Mouse (Mus musculus) forebrain, embryonic 14.5 days (tissue): ENCODE results near the gene Gm10912. TPM values are rescaled to one million over a fixed set of nuclear protein-coding genes. Genes with fewer than 3 reads are reported as not detected.
"Not testable (repeated sequence)": the region's sequence is repeated elsewhere in the genome, so short reads cannot be mapped to it uniquely, and the experiment has no call there.

Experiments used
- ATAC-seq: fragments of 200-750 bp; cut with Nextera tagmentation; 2 replicates; pipeline ENCODE4 v1.8.0; 2017; ENCODE audit warnings: mild to moderate bottlenecking, moderate library complexity
- DNase-seq: peaks from one replicate; pipeline ENCODE4 v3.0.0-alpha.2; 2015; ENCODE audit warnings: low spot score
- H3K27ac ChIP-seq: fragments of 300-500 bp; sonication (generic); 2 replicates; pipeline ENCODE4 v1.5.1; 2014; ENCODE audit warnings: low read depth, mild to moderate bottlenecking, control low read depth, low read length, moderate library complexity
- H3K27me3 ChIP-seq: fragments of 300-500 bp; sonication (generic); replicated peaks from 2 replicates; pipeline ENCODE4 v1.6.1; 2014; ENCODE audit warnings: low read length, control low read depth, mixed read lengths; ENCODE audit not compliant: control insufficient read depth, insufficient read depth
- H3K36me3 ChIP-seq: fragments of 300-500 bp; sonication (generic); 2 replicates; pipeline ENCODE4 v1.6.1; 2014; ENCODE audit warnings: low read length, control low read depth; ENCODE audit not compliant: control insufficient read depth, insufficient read depth
- H3K4me1 ChIP-seq: fragments of 300-500 bp; sonication (generic); 2 replicates; pipeline ENCODE4 v1.6.1; 2014; ENCODE audit warnings: antibody characterized with exemption, low read length, control low read depth; ENCODE audit not compliant: control insufficient read depth, insufficient read depth
- H3K4me2 ChIP-seq: fragments of 300-500 bp; sonication (generic); 2 replicates; pipeline ENCODE4 v1.6.1; 2014; ENCODE audit warnings: mild to moderate bottlenecking, control low read depth, low read length
- H3K4me3 ChIP-seq: fragments of 300-500 bp; sonication (generic); 2 replicates; pipeline ENCODE4 v1.5.1; 2014; ENCODE audit warnings: low read depth, low read length, control low read depth
- H3K9ac ChIP-seq: fragments of 300-500 bp; sonication (generic); 2 replicates; pipeline ENCODE4 v1.6.1; 2014; ENCODE audit warnings: mild to moderate bottlenecking, low read length, control low read depth, moderate library complexity
- H3K9me3 ChIP-seq: fragments of 300-500 bp; sonication (generic); replicated peaks from 2 replicates; pipeline ENCODE4 v1.6.1; 2016; ENCODE audit warnings: low read length, control low read depth, mixed read lengths; ENCODE audit not compliant: control insufficient read depth
- WGBS: fragments of 180-500 bp; shearing (Covaris S2); extraction: QIAGEN DNeasy Blood & Tissue Kit; methylation state at CpG from one replicate; pipeline ENCODE4 v1.1.7; 2014; 5-methylcytosine and 5-hydroxymethylcytosine counted together
- polyA plus RNA-seq: library from polyadenylated mRNA; unstranded; fragments of >200 nt; fragmentation: Nextera tagmentation; extraction: Ambion mirVana; gene quantifications from 2 replicates; pipeline ENCODE4 v1.2.1, GENCODE M21; 2014

Gm10912 gene
- polyA plus RNA-seq, 1 experiment from 2014 or later, result not detected

DNA sequence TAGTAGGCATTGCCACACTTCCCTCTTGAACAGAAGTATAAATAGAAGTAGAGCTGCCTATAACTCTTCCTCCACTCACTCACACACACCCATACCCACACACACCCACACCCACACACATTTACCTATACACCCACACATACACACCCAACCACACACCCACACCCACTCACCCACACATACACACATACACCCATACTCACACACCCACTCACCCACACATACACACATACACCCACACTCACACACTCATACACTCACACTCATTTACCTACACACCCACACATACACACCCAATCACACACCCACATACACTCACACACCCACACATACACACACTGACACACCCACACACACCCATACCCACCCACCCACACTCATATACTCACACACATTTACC is 16.8 kb downstream of the Gm10912 start:
- ATAC-seq, result no peak
- H3K27me3 ChIP-seq, result no peaks in the 10 kb centered on the region
- no peak overlapping the region for H3K27ac ChIP-seq
- H3K4me2 ChIP-seq, result no peak overlapping the region
- H3K36me3 ChIP-seq, result no peaks in the 10 kb centered on the region
- H3K4me1 ChIP-seq, result no peaks in the 10 kb centered on the region
- H3K9me3 ChIP-seq, result no peaks in the 10 kb centered on the region
- H3K9ac ChIP-seq, result no peak overlapping the region
- H3K4me3 ChIP-seq, result no peak overlapping the region
- DNase-seq, result no peak

DNA sequence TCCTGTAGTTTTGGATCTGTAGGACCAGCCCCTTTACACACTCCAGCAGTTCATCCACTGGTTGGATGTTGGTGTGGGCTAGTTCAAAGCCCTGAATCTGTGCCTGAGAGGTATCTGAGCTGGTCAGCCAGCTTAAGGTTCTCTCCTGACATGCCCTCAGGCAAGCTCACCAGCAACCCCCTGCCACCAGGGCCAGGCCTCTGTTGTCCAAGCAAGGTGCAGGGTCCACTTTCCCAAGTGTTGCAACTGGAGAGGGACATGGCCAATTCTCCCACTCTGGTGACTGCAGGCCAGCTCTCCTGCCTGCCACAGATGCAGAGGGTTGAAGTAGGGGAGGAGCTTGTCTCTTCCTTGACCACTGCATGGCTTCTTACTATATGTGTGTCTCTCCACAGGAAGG is 18.4 kb downstream of the Gm10912 start:
- not testable (repeated sequence) for DNase-seq, ATAC-seq, H3K4me1 ChIP-seq

DNA sequence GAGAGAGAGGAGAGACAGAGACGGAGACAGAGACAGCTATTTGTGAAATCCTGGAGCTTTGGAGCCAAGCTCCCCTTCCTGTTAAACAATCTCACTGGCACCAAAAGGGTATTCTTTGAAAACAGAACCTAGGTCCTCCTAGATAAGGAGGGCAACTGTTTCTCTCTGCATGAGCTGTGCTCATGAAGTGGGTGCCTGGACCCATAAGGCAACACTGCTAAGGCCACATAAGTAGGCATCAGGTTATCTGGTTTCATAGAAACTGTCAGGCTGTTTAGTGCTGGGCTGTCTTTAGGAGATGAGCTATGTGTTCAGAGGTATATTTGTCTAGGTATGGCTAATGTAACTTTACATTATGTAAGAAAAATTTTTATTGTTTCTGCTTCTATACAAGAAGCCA is 21.9 kb downstream of the Gm10912 start:
- not testable (repeated sequence) for H3K4me2 ChIP-seq, H3K4me1 ChIP-seq, H3K4me3 ChIP-seq, ATAC-seq, H3K27me3 ChIP-seq, DNase-seq, H3K9ac ChIP-seq, H3K9me3 ChIP-seq, H3K27ac ChIP-seq, H3K36me3 ChIP-seq
- whole genome bisulfite sequencing, result 78% methylated on average over 1 of the region's 1 CpGs

More for the DNA sequence above, 18.4 kb downstream of the Gm10912 start:
- H3K9ac ChIP-seq, H3K4me3 ChIP-seq, H3K36me3 ChIP-seq, H3K4me2 ChIP-seq, H3K27ac ChIP-seq, H3K9me3 ChIP-seq, H3K27me3 ChIP-seq: not testable (repeated sequence)

DNA sequence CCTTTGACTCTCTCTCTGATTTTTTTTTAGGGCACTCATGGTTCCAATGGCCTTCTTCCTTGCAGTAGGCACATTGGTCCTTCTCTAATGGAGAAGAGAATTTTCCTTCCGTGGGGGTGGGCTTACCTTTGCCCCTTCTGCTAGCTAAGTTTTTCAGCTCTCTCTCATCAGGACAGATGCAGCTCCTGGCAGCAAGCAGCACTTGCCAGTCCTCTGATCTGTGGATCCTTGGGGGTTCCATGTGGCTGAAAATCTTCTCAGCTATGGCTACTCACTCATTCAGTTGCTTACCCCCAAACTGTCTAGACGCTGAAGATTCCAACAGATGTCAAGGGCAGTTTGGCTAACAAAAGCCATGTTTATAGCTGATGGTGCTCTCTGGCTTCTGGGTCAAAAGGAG is 27.7 kb downstream of the Gm10912 start:
- no peak for DNase-seq
- Histone ChIP-seq H3K27me3 (no peaks in the 10 kb centered on the region), H3K27ac (no peak overlapping the region), H3K36me3 (no peaks in the 10 kb centered on the region), H3K9me3 (no peaks in the 10 kb centered on the region), H3K9ac (no peak overlapping the region), H3K4me1 (0 out of 2 replicates have a peak, but pooled peaks cover 4% of the 10 kb centered on the region), H3K4me3 (no peak overlapping the region), H3K4me2 (no peak overlapping the region)
- WGBS, result 82% methylated on average over 2 of the region's 2 CpGs
- ATAC-seq, result no peak

DNA sequence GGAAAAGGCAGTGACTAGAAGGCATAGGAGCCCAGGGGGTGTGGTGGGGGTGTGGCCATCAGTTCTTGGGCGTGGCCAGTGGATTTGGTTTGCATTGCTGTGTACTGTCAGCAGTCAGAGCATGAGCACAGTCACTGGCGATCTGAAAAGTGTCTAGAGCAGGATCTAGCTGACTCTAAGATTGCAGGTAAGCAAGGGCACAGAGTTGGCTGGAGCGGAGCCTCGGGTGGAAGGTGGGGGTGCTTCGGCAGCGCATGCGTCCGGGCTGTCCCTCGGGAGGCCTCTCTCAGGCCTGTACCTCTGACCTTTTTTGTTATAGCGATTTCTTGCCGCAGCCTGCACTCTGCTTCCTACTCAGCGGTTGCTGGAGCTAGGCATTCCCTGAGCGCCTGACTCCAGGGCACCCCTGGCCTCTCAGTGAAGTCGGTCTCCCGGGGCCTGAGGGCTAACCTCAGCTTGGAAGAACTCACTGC is 30.2 kb downstream of the Gm10912 start, which contains the start of gene Cd59a:
Cd59a (plus strand) TSS at position 61 of the 473 bp plus-strand sequence.
- no peaks in the 10 kb centered on the region for H3K9me3 ChIP-seq
- peak within 1 kb of the TSS; percentile 54 for H3K9ac ChIP-seq
- 9% methylated on average over 15 of the region's 15 CpGs for WGBS
- peak within 1 kb of the TSS; percentile 30 for H3K4me3 ChIP-seq
- H3K27me3 ChIP-seq, result no peaks in the 10 kb centered on the region
- H3K4me2 ChIP-seq, result peak within 1 kb of the TSS; percentile 57
- ATAC-seq, result peak; percentile 79
- 0 out of 2 replicates have a peak, but pooled peaks cover 4% of the 10 kb centered on the region for H3K4me1 ChIP-seq
- DNase-seq, result peak; percentile 70
- 0 out of 2 replicates have a peak within 1 kb of the TSS, but pooled peaks have one; percentile 9 for H3K27ac ChIP-seq
- H3K36me3 ChIP-seq, result no peaks in the 10 kb centered on the region

- WGBS, result 46% methylated on average over 10 of the region's 10 CpGs
- H3K27ac ChIP-seq, result 0 out of 2 replicates have a peak overlapping the region, but pooled peaks have one; percentile 9
Observed at GRCm38 (mm10) chr2:104096256-104096655, 30.6 kb downstream of the Gm10912 start.

GRCm38 (mm10) chr2:104096796-104097195 is 31.2 kb downstream of the Gm10912 start:
- H3K27ac ChIP-seq, H3K4me1 ChIP-seq, ATAC-seq, H3K9ac ChIP-seq, H3K4me3 ChIP-seq, H3K9me3 ChIP-seq, H3K4me2 ChIP-seq, H3K36me3 ChIP-seq, H3K27me3 ChIP-seq, DNase-seq: not testable (repeated sequence)
- WGBS, result 35% methylated on average over 1 of the region's 1 CpGs

More at GRCm38 (mm10) chr2:104096256-104096655, 30.6 kb downstream of the Gm10912 start:
- Histone ChIP-seq H3K4me2 (peak overlapping the region; percentile 57), H3K36me3 (no peaks in the 10 kb centered on the region), H3K9me3 (no peaks in the 10 kb centered on the region), H3K27me3 (no peaks in the 10 kb centered on the region), H3K9ac (peak overlapping the region; percentile 54), H3K4me1 (0 out of 2 replicates have a peak, but pooled peaks cover 4% of the 10 kb centered on the region), H3K4me3 (peak overlapping the region; percentile 30)
- ATAC-seq (no peak), DNase-seq (no peak)

DNA sequence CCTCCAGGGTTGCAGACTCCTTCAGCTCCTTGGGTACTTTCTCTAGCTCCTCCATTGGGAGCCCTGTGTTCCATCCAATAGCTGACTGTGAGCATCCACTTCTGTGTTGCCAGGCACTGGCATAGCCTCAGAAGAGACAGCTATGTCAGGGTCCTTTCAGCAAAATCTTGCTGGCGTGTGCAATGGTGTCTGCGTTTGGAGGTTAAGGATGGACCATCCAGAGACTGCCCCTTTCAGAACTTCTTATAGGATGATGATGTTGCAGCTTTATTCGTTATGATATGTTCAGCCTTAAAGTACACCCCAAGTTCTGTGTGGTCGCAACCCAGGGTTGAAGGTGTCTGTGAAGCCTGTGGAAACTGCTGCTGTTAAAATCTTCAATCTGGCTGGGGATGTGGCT is 31.8 kb downstream of the Gm10912 start:
- DNase-seq, H3K27ac ChIP-seq, H3K4me2 ChIP-seq, ATAC-seq, H3K27me3 ChIP-seq, H3K4me1 ChIP-seq, H3K9ac ChIP-seq, H3K9me3 ChIP-seq, H3K36me3 ChIP-seq, H3K4me3 ChIP-seq: not testable (repeated sequence)
- 91% methylated on average over 4 of the region's 4 CpGs for WGBS

DNA sequence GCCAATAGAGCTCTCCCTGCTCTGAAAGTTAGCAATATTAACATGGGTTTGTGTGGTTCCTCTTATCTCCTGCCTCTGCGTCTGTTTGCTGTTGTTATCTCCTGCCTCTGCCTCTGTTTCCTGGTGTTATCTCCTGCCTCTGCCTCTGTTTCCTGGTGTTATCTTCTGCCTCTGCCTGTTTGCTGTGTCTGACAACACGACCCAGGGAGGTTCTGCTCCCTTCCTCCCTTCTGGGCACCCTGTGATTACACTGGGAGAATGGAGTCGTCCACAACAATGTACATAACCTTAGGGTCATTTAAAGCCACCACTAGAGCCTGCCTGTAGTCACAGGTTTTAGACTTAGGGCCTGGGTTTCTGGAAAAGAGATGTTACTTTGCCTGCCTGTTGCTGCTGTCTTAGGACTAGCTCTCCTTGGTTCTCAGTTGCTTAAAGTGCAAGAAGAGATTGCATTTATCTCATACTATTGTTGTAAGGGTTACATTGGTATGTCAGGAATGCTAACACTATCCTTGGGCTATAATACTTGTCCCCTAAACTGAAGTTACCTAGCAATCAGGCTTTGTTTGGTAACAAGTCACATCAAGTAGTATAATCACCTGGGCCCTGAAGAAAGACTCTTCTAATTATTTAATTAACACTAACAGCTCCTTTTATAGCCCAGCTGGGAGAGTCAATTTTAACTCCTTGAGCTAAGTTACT is 33.1 kb downstream of the Gm10912 start:
- ATAC-seq, result no peak
- Histone ChIP-seq H3K4me1 (0 out of 2 replicates have a peak, but pooled peaks cover 4% of the 10 kb centered on the region), H3K27ac (no peak overlapping the region), H3K9me3 (no peaks in the 10 kb centered on the region), H3K27me3 (no peaks in the 10 kb centered on the region), H3K9ac (no peak overlapping the region), H3K4me3 (no peak overlapping the region), H3K36me3 (no peaks in the 10 kb centered on the region), H3K4me2 (no peak overlapping the region)
- WGBS, result 51% methylated on average over 3 of the region's 3 CpGs
- DNase-seq, result no peak
